In genomic region chr7:31140941-31141340, GRCm38 (mm10) we compare ENCODE assay signal across 27 mouse cellular contexts. TPM values are rescaled to one million over a fixed set of nuclear protein-coding genes. Genes with fewer than 3 reads are reported as not detected.
A peak's percentile ranks its signal among the peaks of the same experiment; 100 is the strongest.
DNase-seq lines count a peak whose midpoint lies in the region; ATAC-seq and TF ChIP-seq lines count a peak whose summit lies in the region.
"Had no signal": no experiment of that assay in that cellular context is flagged by ENCODE, and none has a peak within 500 bp of the region (broad histone marks: within the 10 kb centered on the region; RNA-seq: fewer than 3 reads in every experiment).

No protein-coding gene starts in this region.

- no peak overlapping the region for H3K4me3 ChIP-seq in gastrocnemius, adult 2 months
- no peak overlapping the region for H3K4me3 ChIP-seq in heart, embryonic 12.5 days
- H3K4me3 ChIP-seq: embryonic facial prominence, embryonic 10.5 days; embryonic facial prominence, embryonic 13.5 days; erythroblast, embryonic 14.5 days; forebrain, embryonic 12.5 days; forebrain, embryonic 15.5 days; hindbrain, embryonic 10.5 days; hindbrain, embryonic 13.5 days; intestine, embryonic 15.5 days; kidney, embryonic 15.5 days had no signal

- no peak overlapping the region for H3K9ac ChIP-seq in heart, embryonic 12.5 days
- H3K9ac ChIP-seq: embryonic facial prominence, embryonic 13.5 days; forebrain, embryonic 12.5 days; forebrain, embryonic 15.5 days; hindbrain, embryonic 13.5 days; intestine, embryonic 15.5 days; kidney, embryonic 15.5 days had no signal

- H3K36me3 ChIP-seq in heart, embryonic 12.5 days, result peaks cover 83% of the 10 kb centered on the region

- WGBS in heart, embryonic 12.5 days, result 84% methylated on average over 10 of the region's 10 CpGs

- no peaks in the 10 kb centered on the region for H3K27me3 ChIP-seq in heart, embryonic 12.5 days (replicated peaks)
- H3K27me3 ChIP-seq: embryonic facial prominence, embryonic 13.5 days; forebrain, embryonic 12.5 days; forebrain, embryonic 15.5 days; hindbrain, embryonic 13.5 days; intestine, embryonic 15.5 days; kidney, embryonic 15.5 days had no signal

- intact Hi-C loops in gastrocnemius, adult 2 months (cut with DNase I), result loop anchor here (2.0 kb wide), 1 partner anchor 32 kb away; no protein-coding TSS in a partner anchor
- intact Hi-C loops in heart, postnatal 14 days (cut with DNase I), result loop anchor here (1.0 kb wide), 1 partner anchor 31 kb away; no protein-coding TSS in a partner anchor

- H3K4me1 ChIP-seq in heart, embryonic 12.5 days (replicated peaks), result peaks cover 28% of the 10 kb centered on the region
- H3K4me1 ChIP-seq: embryonic facial prominence, embryonic 10.5 days; embryonic facial prominence, embryonic 13.5 days; forebrain, embryonic 15.5 days; hindbrain, embryonic 10.5 days had no signal

- H3K4me2 ChIP-seq in heart, embryonic 12.5 days, result no peak overlapping the region
- H3K4me2 ChIP-seq: embryonic facial prominence, embryonic 13.5 days; forebrain, embryonic 12.5 days; forebrain, embryonic 15.5 days; hindbrain, embryonic 13.5 days; intestine, embryonic 15.5 days; kidney, embryonic 15.5 days had no signal

- no peak for TF ChIP-seq CTCF in gastrocnemius, adult 2 months (IDR thresholded peaks at IDR 0.05)

- DNase-seq in cerebellum, adult 11 months, result peak; percentile 5
- no peak for DNase-seq in cerebellum, adult 9-11 months
- peak; percentile 13 for DNase-seq in gastrocnemius, adult 2 months
- no peak for DNase-seq in gastrocnemius, adult 18-20 months (ENCODE audit: low spot score)
- no peak for DNase-seq in heart, postnatal 14 days
- DNase-seq: adrenal gland, adult 8-10 months; adrenal gland, postnatal 25 days; cerebellum, adult 2 months; cerebellum, postnatal 36 days; embryo, embryonic 11 days; gastrocnemius, postnatal 14 days; heart, adult 18-20 months; heart, postnatal 36 days; kidney, adult 11 months; kidney, adult 8-10 months had no signal

- ATAC-seq in heart, embryonic 12.5 days (ENCODE audit: insufficient number of reproducible peaks, low FRiP score), result no peak
- ATAC-seq: activated CD4-positive, CD25-positive, alpha-beta regulatory T cell, adult 4 months; forebrain, embryonic 15.5 days; hindbrain, embryonic 16.5 days; intestine, embryonic 15.5 days had no signal

- H3K9me3 ChIP-seq in heart, embryonic 12.5 days (replicated peaks), result no peaks in the 10 kb centered on the region
- H3K9me3 ChIP-seq: embryonic facial prominence, embryonic 10.5 days; embryonic facial prominence, embryonic 13.5 days; forebrain, embryonic 12.5 days; forebrain, embryonic 15.5 days; hindbrain, embryonic 10.5 days; hindbrain, embryonic 13.5 days; intestine, embryonic 15.5 days; kidney, embryonic 15.5 days had no signal

- H3K27ac ChIP-seq in gastrocnemius, adult 2 months, result no peak overlapping the region
- H3K27ac ChIP-seq in heart, embryonic 12.5 days (ENCODE audit: poor library complexity, severe bottlenecking), result peak overlapping the region; percentile 53; the same call in 1 of the 2 replicates
- H3K27ac ChIP-seq: embryonic facial prominence, embryonic 10.5 days; embryonic facial prominence, embryonic 13.5 days; forebrain, embryonic 12.5 days; forebrain, embryonic 15.5 days; hindbrain, embryonic 10.5 days; hindbrain, embryonic 13.5 days; intestine, embryonic 15.5 days; kidney, embryonic 15.5 days had no signal

RNA-seq across cellular contexts. Expression of gene Scn1b, which starts 14.1 kb away (rescaled TPM):
- 100 to 1,000 TPM; 748 to 815 TPM for total RNA-seq in gastrocnemius, adult 2 months (2021)
- 100 to 1,000 TPM; 924 to 953 TPM for total RNA-seq in gastrocnemius, adult 18-20 months (2021)
- 5.3 and 5.7 TPM in 2 replicates for polyA plus RNA-seq in heart, embryonic 12.5 days (2016; fragmentation: Nextera tagmentation; extraction: Ambion mirVana)
- 10 to 100 TPM; 17.9 to 18.4 TPM for total RNA-seq in heart, postnatal 14 days (2021)
- polyA plus RNA-seq: activated CD4-positive, CD25-positive, alpha-beta regulatory T cell, adult 4 months had no signal

RNA-seq across cellular contexts. Expression of gene Gramd1a, which starts 14.8 kb away (rescaled TPM):
- 10 to 100 TPM; 47.2 to 61.7 TPM for total RNA-seq in gastrocnemius, adult 2 months (2021)
- total RNA-seq in gastrocnemius, adult 18-20 months (2021), result 10 to 100 TPM; 35.7 to 37.1 TPM
- polyA plus RNA-seq in heart, embryonic 12.5 days (2016; fragmentation: Nextera tagmentation; extraction: Ambion mirVana), result 63.4 and 64.6 TPM in 2 replicates
- 10 to 100 TPM; 30.3 to 34.1 TPM for total RNA-seq in heart, postnatal 14 days (2021)

RNA-seq across cellular contexts. Expression of gene Hpn, which starts 25.9 kb away (rescaled TPM):
- 10 to 100 TPM; 14.0 to 15.9 TPM for total RNA-seq in gastrocnemius, adult 2 months (2021)
- total RNA-seq in gastrocnemius, adult 18-20 months (2021), result 10 to 100 TPM; 15.0 to 20.7 TPM
- 1.9 and 2.0 TPM in 2 replicates for polyA plus RNA-seq in heart, embryonic 12.5 days (2016; fragmentation: Nextera tagmentation; extraction: Ambion mirVana)
- 1 to 10 TPM; 2.1 to 2.3 TPM for total RNA-seq in heart, postnatal 14 days (2021)

Comparison
In these comparisons a context has a peak if more than half of its experiments do, and no peak if none do; other contexts are left out.
1. DNase-seq: peak in cerebellum, adult 11 months (single experiment) and gastrocnemius, adult 2 months (single experiment); none in cerebellum, adult 9-11 months (single experiment), gastrocnemius, adult 18-20 months (single experiment) and heart, postnatal 14 days (0 of 2).
2. RNA of gene Scn1b, which starts 14.1 kb away (total RNA-seq): 924 to 953 TPM in gastrocnemius, adult 18-20 months and 748 to 815 TPM in gastrocnemius, adult 2 months; 17.9 to 18.4 TPM in heart, postnatal 14 days; every median in the first group is over 10 times any median in the second.
3. RNA of gene Hpn, which starts 25.9 kb away (total RNA-seq): 15.0 to 20.7 TPM in gastrocnemius, adult 18-20 months and 14.0 to 15.9 TPM in gastrocnemius, adult 2 months; 2.1 to 2.3 TPM in heart, postnatal 14 days; every median in the first group is over 4 times any median in the second.